Mouse (Mus musculus) lung, embryonic 14.5 days (tissue): ENCODE data around the gene Map3k7cl. TPM values are rescaled to one million over a fixed set of nuclear protein-coding genes. Genes with fewer than 3 reads are reported as not detected.

Experiments used
- ATAC-seq: fragments of 200-750 bp; cut with Nextera tagmentation; 2 replicates; pipeline ENCODE4 v1.8.0; 2017; ENCODE audit warnings: mild to moderate bottlenecking, moderate TSS enrichment, moderate library complexity; ENCODE audit not compliant: insufficient read depth
- DNase-seq: peaks from one replicate; pipeline ENCODE4 v3.0.0-alpha.2; 2015
- H3K27ac ChIP-seq: fragments of 300-500 bp; sonication (generic); 2 replicates; pipeline ENCODE4 v1.5.1; 2014; ENCODE audit warnings: low read depth, mild to moderate bottlenecking, moderate library complexity
- H3K27me3 ChIP-seq: fragments of 300-500 bp; sonication (generic); 2 replicates; pipeline ENCODE4 v1.6.1; 2014; ENCODE audit warnings: low read length, control low read depth; ENCODE audit not compliant: insufficient read depth
- H3K36me3 ChIP-seq: fragments of 300-500 bp; sonication (generic); 2 replicates; pipeline ENCODE4 v1.6.1; 2014; ENCODE audit warnings: control low read depth; ENCODE audit not compliant: insufficient read depth
- H3K4me1 ChIP-seq: fragments of 300-500 bp; sonication (generic); 2 replicates; pipeline ENCODE4 v1.6.1; 2014; ENCODE audit warnings: antibody characterized with exemption, control low read depth; ENCODE audit not compliant: insufficient read depth
- H3K4me2 ChIP-seq: fragments of 300-500 bp; sonication (generic); 2 replicates; pipeline ENCODE4 v1.6.1; 2014; ENCODE audit warnings: mild to moderate bottlenecking
- H3K4me3 ChIP-seq: fragments of 300-500 bp; sonication (generic); 2 replicates; pipeline ENCODE4 v1.5.1; 2014; ENCODE audit warnings: low read depth, low read length
- H3K9ac ChIP-seq: fragments of 300-500 bp; sonication (generic); 2 replicates; pipeline ENCODE4 v1.6.1; 2014
- H3K9me3 ChIP-seq: fragments of 300-500 bp; sonication (generic); 2 replicates; pipeline ENCODE4 v1.6.1; 2016; ENCODE audit warnings: low read depth, low read length, control low read depth
- CTCF ChIP-seq: IDR thresholded peaks from 2 replicates; pipeline ENCODE4 v1.5.1; 2016; ENCODE audit warnings: antibody characterized with exemption, low read depth
- WGBS: fragments of 180-500 bp; shearing (Covaris S2); extraction: QIAGEN DNeasy Blood & Tissue Kit; methylation state at CpG from one replicate; pipeline ENCODE4 v1.1.7; 2014; 5-methylcytosine and 5-hydroxymethylcytosine counted together
- polyA plus RNA-seq: library from polyadenylated mRNA; unstranded; fragments of >200 nt; fragmentation: Nextera tagmentation; extraction: Ambion mirVana; gene quantifications from 2 replicates; pipeline ENCODE4 v1.2.1, GENCODE M21; 2014

Gene Map3k7cl
- polyA plus RNA-seq, 1 experiment from 2014 or later = 0.21 TPM

DNA sequence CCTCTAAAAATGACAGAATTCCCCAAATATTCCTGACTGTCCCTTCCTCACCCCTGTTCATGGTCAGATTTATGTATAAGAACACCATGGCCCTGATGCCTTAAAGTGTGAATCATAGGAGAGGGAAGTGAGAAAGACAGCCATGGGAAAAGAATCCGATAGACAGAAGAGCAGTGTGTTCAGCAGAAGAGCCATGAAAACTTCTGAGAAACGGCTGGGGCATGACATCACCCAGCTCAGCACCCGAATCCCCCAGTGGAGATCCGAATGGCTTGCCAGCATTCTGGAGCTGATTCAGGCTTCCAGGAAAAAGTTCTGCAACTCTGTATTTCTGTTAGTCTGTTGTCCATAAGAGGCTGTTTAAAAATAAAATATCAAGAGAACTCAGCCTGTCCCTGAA is 82.7 kb downstream of the Map3k7cl start:
- 51% methylated on average over 4 of the region's 4 CpGs for WGBS
- ATAC-seq (no peak), DNase-seq (no peak)
- Histone ChIP-seq H3K9me3 (no peaks in the 10 kb centered on the region), H3K36me3 (no peaks in the 10 kb centered on the region), H3K4me1 (no peaks in the 10 kb centered on the region), H3K4me3 (no peak overlapping the region), H3K27me3 (no peaks in the 10 kb centered on the region), H3K27ac (no peak overlapping the region), H3K4me2 (no peak overlapping the region), H3K9ac (no peak overlapping the region)
- TF ChIP-seq CTCF = no peak

DNA sequence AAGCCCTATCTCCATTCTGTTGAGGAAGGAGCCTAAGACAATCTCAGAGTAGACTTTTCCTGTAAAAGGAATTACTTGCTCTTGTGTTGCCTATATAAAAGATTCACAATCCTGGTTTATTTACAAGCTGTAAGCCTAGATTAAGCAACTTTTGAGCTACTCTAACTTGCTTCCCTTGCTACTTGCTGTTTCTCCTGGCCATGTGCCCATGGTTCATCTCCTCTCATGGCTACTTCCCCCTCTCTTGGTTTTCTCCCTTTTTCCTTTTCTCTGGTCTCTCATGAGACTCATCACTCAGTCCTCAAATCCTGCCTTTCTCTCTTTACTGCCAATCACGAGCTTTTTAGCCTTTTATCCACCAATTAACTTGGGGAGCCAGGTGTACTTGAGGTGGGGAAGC is 85.0 kb downstream of the Map3k7cl start:
- no peaks in the 10 kb centered on the region for H3K4me1 ChIP-seq
- no peaks in the 10 kb centered on the region for H3K36me3 ChIP-seq
- H3K9ac ChIP-seq = no peak overlapping the region
- DNase-seq (no peak), ATAC-seq (no peak)
- no peak overlapping the region for H3K4me3 ChIP-seq
- TF ChIP-seq CTCF = no peak
- no peak overlapping the region for H3K27ac ChIP-seq
- H3K27me3 ChIP-seq = no peaks in the 10 kb centered on the region
- WGBS = 48% methylated on average over 1 of the region's 1 CpGs
- no peak overlapping the region for H3K4me2 ChIP-seq
- H3K9me3 ChIP-seq = no peaks in the 10 kb centered on the region

DNA sequence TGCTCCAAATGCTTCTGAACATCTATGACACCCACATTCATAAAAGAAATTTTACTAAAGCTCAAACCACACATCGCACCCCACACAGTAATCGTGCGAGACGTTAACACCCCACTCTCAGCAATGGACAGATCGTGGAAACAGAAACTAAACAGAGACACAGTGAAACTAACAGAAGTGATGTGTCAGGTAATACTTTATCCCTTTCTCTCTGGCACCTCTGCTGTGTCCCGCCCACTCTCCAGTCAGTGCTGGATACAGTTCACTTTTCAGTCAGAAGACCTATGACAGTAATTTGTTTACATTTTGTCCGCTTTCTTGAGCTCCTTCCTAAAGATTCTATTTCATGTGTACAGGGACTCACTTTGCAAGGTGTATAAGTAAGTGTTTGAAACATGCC is 89.1 kb downstream of the Map3k7cl start:
- no peak overlapping the region for H3K4me3 ChIP-seq
- H3K4me1 ChIP-seq = peaks cover 2% of the 10 kb centered on the region; the same call in 1 of the 2 replicates
- no peaks in the 10 kb centered on the region for H3K27me3 ChIP-seq
- H3K4me2 ChIP-seq = no peak overlapping the region
- ATAC-seq (no peak), DNase-seq (no peak)
- no peak overlapping the region for H3K9ac ChIP-seq
- no peak overlapping the region for H3K27ac ChIP-seq
- WGBS = 86% methylated on average over 7 of the region's 7 CpGs
- H3K9me3 ChIP-seq = no peaks in the 10 kb centered on the region
- H3K36me3 ChIP-seq = no peaks in the 10 kb centered on the region
- no peak for TF ChIP-seq CTCF

DNA sequence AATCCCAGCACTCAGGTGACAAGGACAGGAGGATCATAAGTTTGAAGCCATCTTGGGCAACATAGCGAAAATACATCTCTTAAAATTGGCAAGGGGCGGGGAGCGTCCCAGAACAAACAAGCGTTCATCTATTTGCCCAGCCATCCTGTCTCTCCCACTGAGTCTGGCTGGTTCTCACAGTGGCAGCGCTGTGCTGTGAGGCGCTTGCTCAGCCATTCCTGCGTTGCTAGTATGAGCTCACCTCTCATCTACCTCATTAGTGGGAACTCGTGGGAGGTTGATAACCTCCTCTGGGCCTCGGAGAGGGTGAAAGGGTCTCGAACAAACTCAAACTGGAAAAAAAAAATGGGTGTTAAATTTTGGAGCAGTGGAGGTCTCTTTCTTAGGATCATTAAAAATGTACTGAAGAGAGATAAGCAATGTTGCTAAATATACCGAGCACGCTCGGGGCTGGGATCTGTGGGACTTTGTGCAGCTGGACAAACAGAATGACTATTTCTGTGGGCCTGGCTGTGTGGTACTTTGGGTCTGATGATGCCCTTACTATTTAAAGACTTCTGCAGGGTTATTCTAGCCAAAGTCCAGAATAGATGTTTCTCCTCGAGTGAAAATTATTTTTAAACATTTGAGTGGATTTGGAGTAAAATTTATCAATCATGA is 91.1 kb downstream of the Map3k7cl start:
- H3K36me3 ChIP-seq = no peaks in the 10 kb centered on the region
- WGBS = 37% methylated on average over 14 of the region's 14 CpGs
- no peak for DNase-seq
- H3K4me3 ChIP-seq = no peak overlapping the region
- no peak overlapping the region for H3K27ac ChIP-seq
- H3K27me3 ChIP-seq = no peaks in the 10 kb centered on the region
- H3K9me3 ChIP-seq = no peaks in the 10 kb centered on the region
- no peak for ATAC-seq
- TF ChIP-seq CTCF = no peak
- peaks cover 2% of the 10 kb centered on the region; the same call in 1 of the 2 replicates for H3K4me1 ChIP-seq
- no peak overlapping the region for H3K9ac ChIP-seq
- no peak overlapping the region for H3K4me2 ChIP-seq

Other genes with a start within 250 kb of the Map3k7cl start
- 27.1 and 27.5 TPM in 2 replicates for gene N6amt1, start 199.1 kb upstream of the Map3k7cl start, polyA plus RNA-seq
- gene Ltn1, start 120.7 kb upstream of the Map3k7cl start, polyA plus RNA-seq = 35.1 and 35.4 TPM in 2 replicates
- gene Rwdd2b, start 112.8 kb upstream of the Map3k7cl start, polyA plus RNA-seq = 10.8 and 11.4 TPM in 2 replicates
- 46.0 and 51.9 TPM in 2 replicates for gene Usp16, start 98.6 kb upstream of the Map3k7cl start, polyA plus RNA-seq
- 474 and 481 TPM in 2 replicates for gene Cct8, start 57.5 kb upstream of the Map3k7cl start, polyA plus RNA-seq
- 8.3 and 8.9 TPM in 2 replicates for gene Bach1, start 145.6 kb downstream of the Map3k7cl start, polyA plus RNA-seq